Mouse (Mus musculus) Patski (cell line): ENCODE data around the gene Sipa1l1. TPM values are rescaled to one million over a fixed set of nuclear protein-coding genes. Genes with fewer than 3 reads are reported as not detected.
A peak's percentile ranks its signal among the peaks of the same experiment; 100 is the strongest.

ENCODE experiments used
- ATAC-seq: fragments of 100-300 bp; one replicate; pipeline ENCODE4 v1.8.0; 2021
- CTCF ChIA-PET: fragments of 350-600 bp; sonication (Branson Sonifier 250); formaldehyde crosslinking; loops from one replicate; lab custom pipeline; 2022; ENCODE audit warnings: inconsistent platforms; lab: Charles Lee
- POLR2A ChIA-PET: fragments of 350-600 bp; sonication (Branson Sonifier 250); formaldehyde crosslinking; loops from one replicate; lab custom pipeline; 2022; ENCODE audit warnings: antibody characterized with exemption, inconsistent platforms; lab: Charles Lee
- DNase-seq: peaks from one replicate; pipeline ENCODE4 v3.0.0-alpha.2; 2011; ENCODE audit warnings: low read depth, low spot score
- H3K27me3 ChIP-seq: fragments of 371-371 bp; one replicate; pipeline ENCODE4 v1.5.1; 2021
- CTCF ChIP-seq: fragments of 100-300 bp; IDR thresholded peaks from one replicate; pipeline ENCODE4 v1.5.1; 2021
- in situ Hi-C: fragments of 300-500 bp; cut with MboI; formaldehyde crosslinking; loops from 3 replicates; pipeline ENCODE4 v1.11.1; 2018; ENCODE audit warnings: low pct_unique_long_range_greater_than_20kb, mixed read lengths
- polyA plus RNA-seq: library from polyadenylated mRNA; unstranded; gene quantifications from one replicate; pipeline ENCODE4 v1.2.3, GENCODE M21; 2021

Gene Sipa1l1
- polyA plus RNA-seq, 1 experiment from 2014 or later, result 26.0 TPM

GRCm38 (mm10) chr12:82191686-82192085 lies 22.6 kb downstream of the Sipa1l1 start:
- ChIA-PET POLR2A (no interaction called here), CTCF (no interaction called here)
- no peaks in the 10 kb centered on the region for H3K27me3 ChIP-seq
- DNase-seq (no peak), ATAC-seq (no peak)
- in situ Hi-C loops, result no loop called here
- TF ChIP-seq CTCF, result no peak

GRCm38 (mm10) chr12:82192641-82193054 lies 23.5 kb downstream of the Sipa1l1 start:
- no peaks in the 10 kb centered on the region for H3K27me3 ChIP-seq
- DNase-seq, result no peak
- POLR2A ChIA-PET, result no interaction called here
- peak; percentile 76 for ATAC-seq
- CTCF ChIA-PET, result no interaction called here
- in situ Hi-C loops, result no loop called here
- no peak for TF ChIP-seq CTCF

- ATAC-seq, result no peak
- ChIA-PET CTCF (no interaction called here), POLR2A (no interaction called here)
- TF ChIP-seq CTCF, result no peak
- no peak for DNase-seq
- in situ Hi-C loops, result no loop called here
- H3K27me3 ChIP-seq, result no peaks in the 10 kb centered on the region
Measured at GRCm38 (mm10) chr12:82193476-82193875, 24.4 kb downstream of the Sipa1l1 start.

- in situ Hi-C loops, result no loop called here
- no peaks in the 10 kb centered on the region for H3K27me3 ChIP-seq
- DNase-seq, result no peak
- TF ChIP-seq CTCF, result no peak
- CTCF ChIA-PET, result no interaction called here
- POLR2A ChIA-PET, result no interaction called here
- no peak for ATAC-seq
Measured at GRCm38 (mm10) chr12:82194919-82195318, 25.8 kb downstream of the Sipa1l1 start.

- POLR2A ChIA-PET, result no interaction called here
- in situ Hi-C loops, result no loop called here
- CTCF ChIA-PET, result no interaction called here
- DNase-seq (no peak), ATAC-seq (no peak)
- no peaks in the 10 kb centered on the region for H3K27me3 ChIP-seq
- TF ChIP-seq CTCF, result no peak
Measured at GRCm38 (mm10) chr12:82196213-82196612, 27.1 kb downstream of the Sipa1l1 start.

- in situ Hi-C loops, result no loop called here
- DNase-seq (no peak), ATAC-seq (no peak)
- ChIA-PET CTCF (interaction anchor here (1.2 to 1.7 kb wide), 2 partner anchors 10 to 19 kb away, joined by 3 to 6 read pairs; no protein-coding TSS in a partner anchor), POLR2A (no interaction called here)
- H3K27me3 ChIP-seq, result no peaks in the 10 kb centered on the region
- TF ChIP-seq CTCF, result no peak
Measured at GRCm38 (mm10) chr12:82196615-82197146, 27.6 kb downstream of the Sipa1l1 start.

GRCm38 (mm10) chr12:82197207-82197606 lies 28.1 kb downstream of the Sipa1l1 start:
- TF ChIP-seq CTCF, result no peak
- ChIA-PET POLR2A (no interaction called here), CTCF (interaction anchor here (1.2 to 1.7 kb wide), 2 partner anchors 10 to 20 kb away, joined by 3 to 6 read pairs; no protein-coding TSS in a partner anchor)
- no peaks in the 10 kb centered on the region for H3K27me3 ChIP-seq
- in situ Hi-C loops, result no loop called here
- ATAC-seq (no peak), DNase-seq (no peak)

GRCm38 (mm10) chr12:82199286-82199685 lies 30.2 kb downstream of the Sipa1l1 start:
- CTCF ChIA-PET, result no interaction called here
- POLR2A ChIA-PET, result no interaction called here
- no peak for ATAC-seq
- no peak for TF ChIP-seq CTCF
- DNase-seq, result no peak
- in situ Hi-C loops, result no loop called here
- H3K27me3 ChIP-seq, result no peaks in the 10 kb centered on the region

- ATAC-seq (no peak), DNase-seq (no peak)
- no peak for TF ChIP-seq CTCF
- CTCF ChIA-PET, result no interaction called here
- in situ Hi-C loops, result no loop called here
- H3K27me3 ChIP-seq, result no peaks in the 10 kb centered on the region
- POLR2A ChIA-PET, result interaction anchor here (0.7 to 0.8 kb wide), 2 partner anchors 12 to 159 kb away, joined by 3 read pairs; no protein-coding TSS in a partner anchor
Measured at GRCm38 (mm10) chr12:82204106-82204505, 35.0 kb downstream of the Sipa1l1 start.

- no peaks in the 10 kb centered on the region for H3K27me3 ChIP-seq
- in situ Hi-C loops, result no loop called here
- DNase-seq (no peak), ATAC-seq (no peak)
- CTCF ChIA-PET, result interaction anchor here (1.2 kb wide), 1 partner anchor 10 kb away, joined by 6 read pairs; no protein-coding TSS in a partner anchor
- no peak for TF ChIP-seq CTCF
- POLR2A ChIA-PET, result no interaction called here
Measured at GRCm38 (mm10) chr12:82206857-82207647, 37.9 kb downstream of the Sipa1l1 start.

GRCm38 (mm10) chr12:82208046-82208445 lies 38.9 kb downstream of the Sipa1l1 start:
- CTCF ChIA-PET, result interaction anchor here (1.1 to 1.9 kb wide), 2 partner anchors 56 to 65 kb away, joined by 3 to 4 read pairs; no protein-coding TSS in a partner anchor

More at GRCm38 (mm10) chr12:82208046-82208445, 38.9 kb downstream of the Sipa1l1 start:
- POLR2A ChIA-PET, result no interaction called here
- H3K27me3 ChIP-seq, result no peaks in the 10 kb centered on the region
- DNase-seq (no peak), ATAC-seq (no peak)
- in situ Hi-C loops, result no loop called here
- TF ChIP-seq CTCF, result no peak
